Mouse (Mus musculus) adrenal gland (tissue): ENCODE measurements around the gene Cpa1.

ENCODE experiments used
- intact Hi-C: fragments of 180-260 bp; cut with DNase I; formaldehyde crosslinking; loops from one replicate; pipeline ENCODE4 v1.15.1; 2025

Gene Cpa1

GRCm38 (mm10) chr6:30673764-30674561, 34.9 kb downstream of the Cpa1 start:
- intact Hi-C loops: no loop called here

- intact Hi-C loops: no loop called here
These were observed 35.8 kb downstream of the Cpa1 start for GRCm38 (mm10) chr6:30674714-30675280.

GRCm38 (mm10) chr6:30675281-30675771, 36.3 kb downstream of the Cpa1 start:
- intact Hi-C loops: no loop called here

GRCm38 (mm10) chr6:30676506-30676905, 37.5 kb downstream of the Cpa1 start:
- intact Hi-C loops: no loop called here

- intact Hi-C loops: no loop called here
These were observed 38.6 kb downstream of the Cpa1 start for GRCm38 (mm10) chr6:30677591-30677990.

GRCm38 (mm10) chr6:30678482-30678881, 39.5 kb downstream of the Cpa1 start:
- intact Hi-C loops: no loop called here

- intact Hi-C loops: no loop called here
These were observed 40.5 kb downstream of the Cpa1 start for GRCm38 (mm10) chr6:30679567-30679966.

- intact Hi-C loops: no loop called here
These were observed 41.4 kb downstream of the Cpa1 start for GRCm38 (mm10) chr6:30680442-30680841.

GRCm38 (mm10) chr6:30681935-30682900, 43.2 kb downstream of the Cpa1 start:
- intact Hi-C loops: no loop called here

- intact Hi-C loops: no loop called here
These were observed 45.6 kb downstream of the Cpa1 start for GRCm38 (mm10) chr6:30684570-30684969.

GRCm38 (mm10) chr6:30687198-30687597, 48.2 kb downstream of the Cpa1 start:
- intact Hi-C loops: no loop called here

- intact Hi-C loops: no loop called here
These were observed 53.8 kb downstream of the Cpa1 start for GRCm38 (mm10) chr6:30692826-30693225.

- intact Hi-C loops: no loop called here
These were observed 54.5 kb downstream of the Cpa1 start, which contains the start of gene Cep41 for GRCm38 (mm10) chr6:30693350-30693991. TSS of gene Cep41 (minus strand) at chr6:30693749.

GRCm38 (mm10) chr6:30694209-30694608, 55.2 kb downstream of the Cpa1 start:
- intact Hi-C loops: no loop called here
